Mouse (Mus musculus) midbrain, embryonic 12.5 days (tissue): Measurements from ENCODE around the gene Tnfsf10. TPM values are rescaled to one million over a fixed set of nuclear protein-coding genes. Genes with fewer than 3 reads are reported as not detected.
A peak's percentile ranks its signal among the peaks of the same experiment; 100 is the strongest.

ENCODE experiments used
- ATAC-seq: fragments of 200-750 bp; cut with Nextera tagmentation; 2 replicates; pipeline ENCODE4 v1.8.0; 2017; ENCODE audit warnings: low read depth, moderate TSS enrichment, moderate library complexity; ENCODE audit not compliant: low FRiP score
- H3K27ac ChIP-seq: fragments of 300-500 bp; sonication (generic); replicated peaks from 2 replicates; pipeline ENCODE4 v1.5.1; 2016; ENCODE audit warnings: mild to moderate bottlenecking
- H3K27me3 ChIP-seq: fragments of 300-500 bp; sonication (generic); 2 replicates; pipeline ENCODE4 v1.6.1; 2016; ENCODE audit warnings: mild to moderate bottlenecking
- H3K36me3 ChIP-seq: fragments of 300-500 bp; sonication (generic); 2 replicates; pipeline ENCODE4 v1.6.1; 2016
- H3K4me1 ChIP-seq: fragments of 300-500 bp; sonication (generic); 2 replicates; pipeline ENCODE4 v1.6.1; 2016
- H3K4me2 ChIP-seq: fragments of 300-500 bp; sonication (generic); replicated peaks from 2 replicates; pipeline ENCODE4 v1.6.1; 2016; ENCODE audit warnings: mild to moderate bottlenecking, moderate library complexity
- H3K4me3 ChIP-seq: fragments of 300-500 bp; sonication (generic); 2 replicates; pipeline ENCODE4 v1.5.1; 2016; ENCODE audit warnings: mild to moderate bottlenecking
- H3K9ac ChIP-seq: fragments of 300-500 bp; sonication (generic); replicated peaks from 2 replicates; pipeline ENCODE4 v1.6.1; 2016; ENCODE audit warnings: mild to moderate bottlenecking, moderate library complexity
- H3K9me3 ChIP-seq: fragments of 300-500 bp; sonication (generic); 2 replicates; pipeline ENCODE4 v1.6.1; 2016; ENCODE audit warnings: mild to moderate bottlenecking
- WGBS: fragments of 180-500 bp; shearing (Covaris S2); methylation state at CpG from one replicate; pipeline ENCODE4 v1.1.7; 2016; 5-methylcytosine and 5-hydroxymethylcytosine counted together
- polyA plus RNA-seq: library from polyadenylated mRNA; unstranded; fragments of >200 nt; fragmentation: Nextera tagmentation; extraction: Ambion mirVana; gene quantifications from 2 replicates; pipeline ENCODE4 v1.2.1, GENCODE M21; 2016

Tnfsf10 gene
- polyA plus RNA-seq, 1 experiment from 2014 or later = not detected

DNA sequence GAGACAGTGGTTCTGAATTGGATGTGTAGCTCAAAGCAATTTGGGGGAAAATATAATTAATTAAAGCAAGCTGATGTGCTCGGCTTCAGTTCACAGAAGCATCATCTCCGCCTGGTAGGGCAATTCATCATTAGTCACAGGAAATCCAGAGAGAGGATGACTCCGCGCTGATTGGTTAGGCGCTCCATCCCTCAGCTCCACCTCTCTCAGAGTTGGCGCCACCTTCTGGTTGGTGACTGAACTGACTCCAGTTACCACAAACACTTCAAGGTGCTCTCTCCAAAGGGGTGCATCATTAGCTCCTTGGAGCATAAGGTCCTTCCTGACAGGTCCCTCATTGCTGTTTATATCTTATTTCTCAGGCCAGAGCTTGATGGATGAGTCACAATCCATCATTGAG, 28.7 kb downstream of the Tnfsf10 start:
- H3K4me3 ChIP-seq = no peak overlapping the region
- no peaks in the 10 kb centered on the region for H3K27me3 ChIP-seq
- no peaks in the 10 kb centered on the region for H3K36me3 ChIP-seq
- WGBS = 53% methylated on average over 6 of the region's 6 CpGs
- no peak overlapping the region for H3K27ac ChIP-seq
- no peak for ATAC-seq
- H3K4me2 ChIP-seq = no peak overlapping the region
- H3K9me3 ChIP-seq = no peaks in the 10 kb centered on the region
- no peaks in the 10 kb centered on the region for H3K4me1 ChIP-seq
- no peak overlapping the region for H3K9ac ChIP-seq

DNA sequence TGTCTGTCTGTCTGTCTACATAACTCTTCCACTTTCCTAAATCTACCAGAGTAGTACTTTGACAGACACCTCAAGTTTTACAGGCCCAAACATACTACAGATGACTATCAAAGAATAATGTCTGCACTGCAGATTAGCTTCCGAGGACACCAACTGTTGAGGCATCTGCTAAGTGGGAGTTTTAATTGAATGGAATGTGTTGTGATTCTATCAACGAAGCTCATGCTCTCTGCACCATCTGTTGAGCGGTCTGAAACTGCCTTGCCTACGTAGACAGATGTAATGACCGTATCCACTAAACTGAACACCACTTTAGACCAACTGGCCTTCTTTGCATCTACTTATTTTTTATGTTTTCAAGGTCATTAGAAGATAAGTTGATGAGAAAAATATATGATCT, 31.6 kb downstream of the Tnfsf10 start:
- H3K27ac ChIP-seq = no peak overlapping the region
- no peak overlapping the region for H3K9ac ChIP-seq
- H3K4me2 ChIP-seq = no peak overlapping the region
- no peaks in the 10 kb centered on the region for H3K4me1 ChIP-seq
- no peaks in the 10 kb centered on the region for H3K27me3 ChIP-seq
- 76% methylated on average over 5 of the region's 5 CpGs for WGBS
- no peaks in the 10 kb centered on the region for H3K36me3 ChIP-seq
- H3K4me3 ChIP-seq = no peak overlapping the region
- ATAC-seq = no peak
- no peaks in the 10 kb centered on the region for H3K9me3 ChIP-seq

DNA sequence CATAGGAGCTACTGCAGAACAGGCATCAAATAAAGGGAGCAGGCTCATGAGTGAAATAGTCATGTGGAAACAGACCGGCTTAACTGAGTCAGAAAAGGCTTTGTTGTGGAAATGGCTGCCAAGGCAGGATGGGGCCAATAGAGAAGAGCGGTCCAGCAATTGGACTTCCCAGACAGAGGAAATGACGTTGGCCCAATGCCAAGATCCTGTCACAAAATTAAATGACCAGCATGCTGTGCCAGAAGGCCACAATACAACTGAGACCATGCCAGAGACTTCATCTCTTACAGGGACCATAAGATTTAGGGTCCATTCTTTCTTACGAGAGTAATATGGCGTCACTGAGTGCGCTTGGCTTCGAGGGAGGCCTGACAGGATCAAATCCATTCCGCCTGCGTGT, 34.3 kb downstream of the Tnfsf10 start:
- H3K4me2 ChIP-seq = no peak overlapping the region
- H3K36me3 ChIP-seq = no peaks in the 10 kb centered on the region
- no peaks in the 10 kb centered on the region for H3K4me1 ChIP-seq
- H3K4me3 ChIP-seq = no peak overlapping the region
- no peaks in the 10 kb centered on the region for H3K27me3 ChIP-seq
- H3K9me3 ChIP-seq = no peaks in the 10 kb centered on the region
- H3K27ac ChIP-seq = no peak overlapping the region
- no peak overlapping the region for H3K9ac ChIP-seq
- WGBS = 81% methylated on average over 9 of the region's 9 CpGs
- ATAC-seq = peak; percentile 63

DNA sequence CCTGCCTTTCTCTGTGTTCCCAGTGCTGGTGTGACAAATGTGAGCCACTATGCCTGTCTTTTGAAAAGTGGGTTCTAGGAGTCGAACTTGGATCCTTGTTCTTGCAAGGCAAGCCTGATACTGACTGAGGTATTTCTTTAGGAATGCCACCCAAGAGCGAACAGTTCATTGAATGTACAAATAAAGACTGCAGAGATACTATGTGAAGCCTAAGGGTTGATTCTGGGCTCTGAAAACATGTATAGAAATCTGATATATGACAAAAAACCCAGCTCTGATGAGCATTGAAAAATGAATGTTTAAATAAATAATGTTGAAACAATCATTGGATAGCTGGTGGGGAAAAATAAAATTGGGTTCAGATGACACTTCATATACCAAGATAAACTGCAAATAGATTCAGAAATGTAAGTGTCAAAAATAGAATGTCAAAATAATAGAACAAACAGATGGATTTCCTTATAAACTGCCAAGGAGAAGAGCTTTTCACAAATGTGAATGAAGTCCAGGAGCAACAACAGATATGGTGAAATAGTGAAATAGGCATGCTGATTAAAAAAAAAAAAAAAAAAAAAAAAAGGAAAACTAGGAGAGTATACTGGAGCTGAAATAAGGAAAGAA, 42.4 kb downstream of the Tnfsf10 start:
- WGBS = 91% methylated on average over 2 of the region's 2 CpGs
- Histone ChIP-seq H3K9me3 (no peaks in the 10 kb centered on the region), H3K36me3 (no peaks in the 10 kb centered on the region), H3K4me3 (no peak overlapping the region), H3K4me1 (no peaks in the 10 kb centered on the region), H3K27ac (no peak overlapping the region), H3K4me2 (no peak overlapping the region), H3K9ac (no peak overlapping the region), H3K27me3 (no peaks in the 10 kb centered on the region)
- no peak for ATAC-seq

DNA sequence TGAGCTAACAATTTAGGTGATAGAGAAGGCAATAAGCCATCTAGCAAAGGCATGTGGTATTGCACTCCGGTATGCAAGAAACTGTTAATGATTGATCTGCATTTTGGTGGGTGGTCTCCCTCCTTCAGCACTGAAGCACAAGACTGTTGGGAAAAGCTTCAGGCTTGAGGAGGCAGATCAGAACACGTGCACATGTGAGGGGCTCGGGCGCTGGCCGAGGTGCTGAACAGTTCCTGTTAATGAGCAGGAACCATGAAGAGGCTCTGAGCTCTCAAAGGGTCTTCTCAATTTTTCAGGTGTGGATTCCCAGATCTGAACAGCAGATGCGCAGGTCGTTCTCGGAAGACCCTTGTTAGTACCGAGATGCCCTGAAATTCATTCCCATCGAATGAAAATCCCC, 53.3 kb downstream of the Tnfsf10 start:
- 8% methylated on average over 10 of the region's 10 CpGs for WGBS
- H3K9ac ChIP-seq = no peak overlapping the region
- no peak overlapping the region for H3K4me3 ChIP-seq
- no peak overlapping the region for H3K4me2 ChIP-seq
- no peak for ATAC-seq
- H3K36me3 ChIP-seq = no peaks in the 10 kb centered on the region
- peaks cover 15% of the 10 kb centered on the region for H3K4me1 ChIP-seq
- H3K27ac ChIP-seq = no peak overlapping the region
- no peaks in the 10 kb centered on the region for H3K9me3 ChIP-seq
- H3K27me3 ChIP-seq = peaks cover 58% of the 10 kb centered on the region

DNA sequence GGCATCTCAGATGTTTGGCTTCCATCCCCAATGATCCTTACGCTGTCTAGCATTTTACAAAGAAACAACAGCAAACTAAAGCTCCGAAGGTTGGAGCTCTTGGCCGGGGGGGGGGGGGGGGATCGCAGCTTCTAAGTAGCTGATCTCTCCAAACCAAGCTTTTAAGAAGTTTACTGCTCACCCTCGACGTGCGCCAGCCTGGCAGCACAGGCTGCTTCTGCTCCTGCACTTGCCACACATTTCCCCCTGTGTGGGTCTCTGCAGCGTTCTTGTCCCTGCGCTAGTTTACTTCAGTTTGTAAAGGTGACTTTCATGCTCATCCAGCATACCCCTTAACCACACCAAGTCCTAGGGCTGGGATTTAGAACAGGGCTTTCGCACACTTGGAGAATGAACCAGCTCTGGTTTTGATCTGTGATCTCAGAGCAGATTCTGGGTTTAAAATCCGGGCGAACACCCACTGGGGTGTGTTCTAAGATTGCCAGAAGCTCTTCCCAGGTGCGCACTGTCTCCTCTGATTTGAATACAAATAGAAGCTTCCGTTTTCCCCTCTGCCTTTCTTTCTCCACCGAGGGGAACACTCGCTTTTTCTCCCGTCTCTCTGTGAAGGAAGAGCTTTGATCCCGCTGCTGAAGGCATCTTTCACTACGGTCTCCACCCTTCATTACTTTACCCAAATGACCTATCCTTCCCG, 53.9 kb downstream of the Tnfsf10 start:
- WGBS = 2% methylated on average over 20 of the region's 20 CpGs
- Histone ChIP-seq H3K4me1 (peaks cover 15% of the 10 kb centered on the region), H3K27me3 (peaks cover 58% of the 10 kb centered on the region), H3K4me2 (peak overlapping the region; percentile 80), H3K27ac (no peak overlapping the region), H3K36me3 (no peaks in the 10 kb centered on the region), H3K9me3 (no peaks in the 10 kb centered on the region), H3K9ac (peak overlapping the region; percentile 28; the same call in 1 of the 2 replicates), H3K4me3 (peak overlapping the region; percentile 44)
- ATAC-seq = no peak

DNA sequence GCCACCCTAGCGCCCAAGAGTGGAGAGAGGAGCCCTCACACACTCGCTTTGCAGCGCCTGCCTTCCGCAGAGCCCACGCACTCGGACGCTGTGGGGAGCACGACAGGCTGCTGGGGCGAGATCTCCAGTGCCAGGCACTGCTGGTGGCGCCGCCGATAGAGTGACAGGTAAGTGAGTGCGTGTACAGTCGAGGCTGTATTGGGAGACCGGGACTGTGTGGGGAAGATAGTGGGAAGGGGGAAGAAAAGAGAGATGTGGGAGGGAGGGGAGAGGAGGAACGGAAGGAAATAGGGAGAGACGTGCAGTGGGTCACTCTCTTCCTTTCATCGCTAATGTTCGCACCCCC, 54.4 kb downstream of the Tnfsf10 start, which contains the start of gene Ghsr:
TSS of gene Ghsr (plus strand) at position 76 of the 346 bp plus-strand sequence.
- Histone ChIP-seq H3K27me3 (peaks cover 58% of the 10 kb centered on the region), H3K27ac (no peak within 1 kb of the TSS), H3K4me3 (peak within 1 kb of the TSS; percentile 44), H3K9me3 (no peaks in the 10 kb centered on the region), H3K9ac (peak within 1 kb of the TSS; percentile 28; the same call in 1 of the 2 replicates), H3K4me2 (peak within 1 kb of the TSS; percentile 80), H3K36me3 (no peaks in the 10 kb centered on the region), H3K4me1 (peaks cover 15% of the 10 kb centered on the region)
- 2% methylated on average over 19 of the region's 19 CpGs for WGBS
- 0 out of 2 replicates have a peak, but pooled peaks have one; percentile 19 for ATAC-seq

DNA sequence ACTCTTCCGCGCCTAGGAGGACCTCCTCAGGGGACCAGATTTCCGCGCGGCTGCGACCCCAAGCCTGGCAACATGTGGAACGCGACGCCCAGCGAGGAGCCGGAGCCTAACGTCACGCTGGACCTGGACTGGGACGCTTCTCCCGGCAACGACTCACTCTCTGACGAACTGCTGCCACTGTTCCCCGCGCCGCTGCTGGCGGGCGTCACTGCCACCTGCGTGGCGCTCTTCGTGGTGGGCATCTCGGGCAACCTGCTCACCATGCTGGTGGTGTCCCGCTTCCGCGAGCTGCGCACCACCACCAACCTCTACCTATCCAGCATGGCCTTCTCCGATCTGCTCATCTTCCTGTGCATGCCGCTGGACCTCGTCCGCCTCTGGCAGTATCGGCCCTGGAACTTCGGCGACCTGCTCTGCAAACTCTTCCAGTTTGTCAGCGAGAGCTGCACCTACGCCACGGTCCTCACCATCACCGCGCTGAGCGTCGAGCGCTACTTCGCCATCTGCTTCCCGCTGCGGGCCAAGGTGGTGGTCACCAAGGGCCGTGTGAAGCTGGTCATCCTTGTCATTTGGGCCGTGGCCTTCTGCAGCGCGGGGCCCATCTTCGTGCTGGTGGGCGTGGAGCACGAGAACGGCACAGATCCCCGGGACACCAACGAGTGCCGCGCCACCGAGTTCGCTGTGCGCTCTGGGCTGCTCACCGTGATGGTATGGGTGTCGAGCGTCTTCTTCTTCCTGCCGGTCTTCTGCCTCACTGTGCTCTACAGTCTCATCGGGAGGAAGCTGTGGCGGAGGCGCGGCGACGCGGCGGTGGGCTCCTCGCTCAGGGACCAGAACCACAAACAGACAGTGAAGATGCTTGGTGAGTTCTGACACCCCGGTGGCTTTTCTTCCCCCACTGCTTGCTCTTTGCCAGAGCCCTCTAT, 55.2 kb downstream of the Tnfsf10 start:
- Histone ChIP-seq H3K36me3 (no peaks in the 10 kb centered on the region), H3K4me2 (peak overlapping the region; percentile 80), H3K4me1 (peaks cover 15% of the 10 kb centered on the region), H3K27me3 (peaks cover 58% of the 10 kb centered on the region), H3K9ac (0 out of 2 replicates have a peak overlapping the region, but pooled peaks have one; percentile 28), H3K27ac (no peak overlapping the region), H3K9me3 (no peaks in the 10 kb centered on the region), H3K4me3 (peak overlapping the region; percentile 44)
- WGBS = under 1% methylated on average over 77 of the region's 77 CpGs
- ATAC-seq = peak; percentile 47

DNA sequence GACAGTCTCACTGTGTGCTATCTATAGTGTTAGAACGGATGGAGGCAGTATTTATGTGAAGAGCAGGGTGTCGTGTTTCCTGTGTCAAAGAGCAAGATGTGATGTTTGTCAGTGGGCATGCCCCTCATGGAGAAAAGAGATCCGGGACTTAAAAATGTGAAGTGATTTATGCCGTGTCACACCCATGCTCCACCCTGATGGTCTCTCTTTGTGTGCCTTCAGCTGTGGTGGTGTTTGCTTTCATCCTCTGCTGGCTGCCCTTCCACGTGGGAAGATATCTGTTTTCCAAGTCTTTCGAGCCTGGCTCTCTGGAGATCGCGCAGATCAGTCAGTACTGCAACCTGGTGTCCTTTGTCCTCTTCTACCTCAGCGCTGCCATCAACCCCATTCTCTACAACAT, 57.6 kb downstream of the Tnfsf10 start:
- no peak for ATAC-seq
- Histone ChIP-seq H3K9me3 (no peaks in the 10 kb centered on the region), H3K36me3 (no peaks in the 10 kb centered on the region), H3K27me3 (peaks cover 52% of the 10 kb centered on the region), H3K4me2 (no peak overlapping the region), H3K4me3 (no peak overlapping the region), H3K4me1 (peaks cover 15% of the 10 kb centered on the region), H3K27ac (no peak overlapping the region), H3K9ac (no peak overlapping the region)
- WGBS = 65% methylated on average over 9 of the region's 9 CpGs

DNA sequence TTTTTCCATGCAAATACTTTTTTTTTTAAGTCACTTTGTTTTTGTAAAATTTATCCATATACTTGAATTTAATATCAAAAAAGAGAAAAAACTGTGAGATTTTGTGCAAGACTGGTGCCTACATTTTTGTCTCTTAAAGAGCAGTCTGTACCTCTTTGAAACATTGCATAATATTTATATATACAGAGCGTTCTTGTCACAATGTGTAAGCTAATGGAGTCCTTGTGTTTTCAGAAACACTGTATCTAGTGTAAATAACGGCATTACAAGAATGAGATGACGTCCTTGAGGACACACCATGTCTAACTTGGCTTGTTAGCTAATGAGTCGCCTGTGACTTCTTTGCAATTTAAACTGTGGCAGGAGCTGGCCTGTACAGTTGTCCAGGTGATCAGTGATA, 61.1 kb downstream of the Tnfsf10 start:
- WGBS = 84% methylated on average over 4 of the region's 4 CpGs
- Histone ChIP-seq H3K4me3 (no peak overlapping the region), H3K36me3 (no peaks in the 10 kb centered on the region), H3K27me3 (peaks cover 17% of the 10 kb centered on the region), H3K4me1 (no peaks in the 10 kb centered on the region), H3K27ac (no peak overlapping the region), H3K9ac (no peak overlapping the region), H3K9me3 (no peaks in the 10 kb centered on the region), H3K4me2 (no peak overlapping the region)
- ATAC-seq = no peak

DNA sequence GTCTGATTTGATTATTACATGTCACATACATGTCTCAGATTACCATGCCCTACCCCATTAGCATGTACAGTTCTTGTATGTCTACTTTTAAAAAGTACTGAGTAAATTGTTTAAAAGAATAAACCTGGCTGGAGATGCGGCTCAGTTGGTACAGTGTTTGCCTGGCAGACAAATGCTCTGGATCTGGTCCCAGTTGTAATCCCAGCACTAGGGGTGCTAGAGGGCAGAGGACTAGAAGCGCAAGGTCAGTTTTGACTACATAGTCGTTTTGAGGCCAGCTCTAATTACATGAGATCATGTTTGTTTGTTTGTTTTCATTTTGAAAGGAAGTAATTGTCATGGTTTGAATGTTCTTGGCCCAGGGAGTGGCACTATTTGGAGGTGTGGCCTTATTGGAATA, 68.0 kb downstream of the Tnfsf10 start:
- Histone ChIP-seq H3K27ac (no peak overlapping the region), H3K9ac (no peak overlapping the region), H3K4me2 (no peak overlapping the region), H3K27me3 (no peaks in the 10 kb centered on the region), H3K9me3 (no peaks in the 10 kb centered on the region), H3K4me1 (no peaks in the 10 kb centered on the region), H3K4me3 (no peak overlapping the region), H3K36me3 (no peaks in the 10 kb centered on the region)
- 76% methylated on average over 3 of the region's 3 CpGs for WGBS
- no peak for ATAC-seq

DNA sequence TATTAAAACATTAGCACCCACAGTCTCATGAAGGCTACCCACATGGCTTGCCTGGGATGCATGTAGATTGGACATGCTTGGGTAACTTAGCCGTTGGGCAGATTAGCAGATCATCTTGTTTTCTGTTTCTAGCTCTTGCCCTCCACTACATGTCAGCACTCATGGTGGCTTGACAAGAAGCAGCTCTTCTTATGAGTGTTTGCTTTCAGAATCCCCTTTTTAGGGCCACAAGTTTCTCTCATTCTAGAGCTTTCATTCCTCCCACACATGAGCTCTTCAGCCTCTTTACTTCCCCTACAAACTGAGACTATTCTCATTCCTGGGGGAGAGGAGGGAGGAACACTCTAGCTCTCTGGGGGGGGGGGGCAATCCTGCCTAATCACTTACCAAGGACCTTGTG, 73.1 kb downstream of the Tnfsf10 start:
- 67% methylated on average over 1 of the region's 1 CpGs for WGBS

More for the DNA sequence above, 73.1 kb downstream of the Tnfsf10 start:
- no peak overlapping the region for H3K4me2 ChIP-seq
- H3K9ac ChIP-seq = no peak overlapping the region
- H3K4me3 ChIP-seq = no peak overlapping the region
- no peaks in the 10 kb centered on the region for H3K27me3 ChIP-seq
- no peak overlapping the region for H3K27ac ChIP-seq
- no peaks in the 10 kb centered on the region for H3K4me1 ChIP-seq
- no peaks in the 10 kb centered on the region for H3K9me3 ChIP-seq
- ATAC-seq = no peak
- no peaks in the 10 kb centered on the region for H3K36me3 ChIP-seq
